Mouse (Mus musculus) E14TG2a.4 (cell line): ENCODE measurements around the gene Caprin1.

ENCODE experiments used
- H3K27me3 ChIP-seq: 2 replicates; pipeline ENCODE4 v1.6.1; 2014; ENCODE audit warnings: low read length, control low read depth; ENCODE audit not compliant: insufficient read depth
- H3K36me3 ChIP-seq: 2 replicates; pipeline ENCODE4 v1.6.1; 2014; ENCODE audit warnings: low read length, control low read depth; ENCODE audit not compliant: insufficient read depth
- H3K4me1 ChIP-seq: replicated peaks from 2 replicates; pipeline ENCODE4 v1.6.1; 2014; ENCODE audit warnings: low read depth, low read length, control low read depth
- H3K4me3 ChIP-seq: replicated peaks from 2 replicates; pipeline ENCODE4 v1.5.1; 2014; ENCODE audit warnings: mild to moderate bottlenecking, low read length
- H3K9me3 ChIP-seq: 2 replicates; pipeline ENCODE4 v1.6.1; 2014; ENCODE audit warnings: low read length, control low read depth
- CTCF ChIP-seq: conservative IDR thresholded peaks from 2 replicates; pipeline ENCODE4 v1.5.1; 2014; ENCODE audit warnings: low read length
- NANOG ChIP-seq: IDR thresholded peaks from 2 replicates; pipeline ENCODE4 v1.6.1; 2014; ENCODE audit warnings: borderline replicate concordance, low read length, mixed read lengths
- POU5F1 ChIP-seq: IDR thresholded peaks from 2 replicates; pipeline ENCODE4 v1.6.1; 2014; ENCODE audit warnings: low read length, borderline replicate concordance

Caprin1 gene

GRCm38 (mm10) chr2:103749091-103749490 lies 48.4 kb downstream of the Caprin1 start:
- Histone ChIP-seq H3K9me3 (no peaks in the 10 kb centered on the region), H3K4me3 (no peak overlapping the region), H3K36me3 (peaks cover 100% of the 10 kb centered on the region), H3K4me1 (peaks cover 43% of the 10 kb centered on the region), H3K27me3 (no peaks in the 10 kb centered on the region)
- TF ChIP-seq POU5F1, result no peak
- TF ChIP-seq CTCF, result no peak
- no peak for TF ChIP-seq NANOG

GRCm38 (mm10) chr2:103747891-103748290 lies 49.6 kb downstream of the Caprin1 start:
- H3K9me3 ChIP-seq, result no peaks in the 10 kb centered on the region
- no peak overlapping the region for H3K4me3 ChIP-seq
- peaks cover 43% of the 10 kb centered on the region for H3K4me1 ChIP-seq
- H3K27me3 ChIP-seq, result no peaks in the 10 kb centered on the region
- H3K36me3 ChIP-seq, result peaks cover 100% of the 10 kb centered on the region
- TF ChIP-seq NANOG, result no peak
- no peak for TF ChIP-seq POU5F1
- TF ChIP-seq CTCF, result no peak

DNA sequence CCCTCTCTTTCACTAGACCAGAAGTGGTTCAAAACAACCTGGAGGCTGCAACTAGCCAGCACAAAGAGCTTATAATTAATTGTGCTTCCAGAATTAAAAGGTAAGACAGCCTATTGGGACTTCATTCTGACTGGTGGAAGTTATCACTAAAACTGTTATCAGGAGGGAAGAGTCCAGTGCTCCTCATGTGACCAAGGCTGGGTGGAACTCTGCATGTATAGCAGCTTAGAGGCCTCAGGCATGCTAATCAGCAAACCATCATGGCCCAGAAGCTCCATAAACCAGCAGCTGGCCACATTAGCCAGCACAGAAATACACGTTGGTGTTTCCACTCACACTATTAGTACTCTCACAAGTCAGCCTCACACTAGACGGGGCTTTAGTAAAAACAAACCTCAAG lies 50.7 kb downstream of the Caprin1 start:
- Histone ChIP-seq H3K4me1 (peaks cover 45% of the 10 kb centered on the region), H3K9me3 (peaks cover 4% of the 10 kb centered on the region), H3K36me3 (peaks cover 100% of the 10 kb centered on the region), H3K4me3 (no peak overlapping the region), H3K27me3 (no peaks in the 10 kb centered on the region)
- TF ChIP-seq CTCF (no peak), NANOG (no peak), POU5F1 (no peak)

GRCm38 (mm10) chr2:103746096-103746495 lies 51.4 kb downstream of the Caprin1 start:
- H3K27me3 ChIP-seq, result no peaks in the 10 kb centered on the region
- peaks cover 4% of the 10 kb centered on the region for H3K9me3 ChIP-seq
- peaks cover 100% of the 10 kb centered on the region for H3K36me3 ChIP-seq
- no peak for TF ChIP-seq POU5F1
- TF ChIP-seq NANOG, result no peak
- no peak for TF ChIP-seq CTCF
- H3K4me3 ChIP-seq, result no peak overlapping the region
- peaks cover 44% of the 10 kb centered on the region for H3K4me1 ChIP-seq

DNA sequence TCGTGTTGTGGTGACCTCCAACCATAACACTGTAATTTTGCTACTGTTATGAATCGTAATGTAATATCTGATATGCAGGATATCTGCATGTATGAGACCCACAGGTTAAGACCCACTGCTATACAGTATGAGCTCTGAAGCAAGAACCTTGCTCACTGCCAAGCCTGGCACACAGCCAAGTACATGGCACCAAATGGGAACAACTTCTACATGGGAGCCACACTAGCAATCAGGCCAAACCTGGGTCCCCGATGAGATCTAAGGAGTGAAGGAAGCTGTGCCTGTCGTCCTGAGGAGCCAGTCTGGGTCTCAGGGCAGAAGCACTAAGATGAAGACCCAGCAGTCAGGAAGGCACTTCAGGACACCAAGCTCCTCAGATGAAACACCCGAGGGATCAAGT lies 52.0 kb downstream of the Caprin1 start:
- peaks cover 100% of the 10 kb centered on the region for H3K36me3 ChIP-seq
- no peak overlapping the region for H3K4me3 ChIP-seq
- TF ChIP-seq NANOG (no peak), POU5F1 (no peak), CTCF (no peak)
- peaks cover 4% of the 10 kb centered on the region for H3K9me3 ChIP-seq
- H3K27me3 ChIP-seq, result no peaks in the 10 kb centered on the region
- H3K4me1 ChIP-seq, result peaks cover 44% of the 10 kb centered on the region

DNA sequence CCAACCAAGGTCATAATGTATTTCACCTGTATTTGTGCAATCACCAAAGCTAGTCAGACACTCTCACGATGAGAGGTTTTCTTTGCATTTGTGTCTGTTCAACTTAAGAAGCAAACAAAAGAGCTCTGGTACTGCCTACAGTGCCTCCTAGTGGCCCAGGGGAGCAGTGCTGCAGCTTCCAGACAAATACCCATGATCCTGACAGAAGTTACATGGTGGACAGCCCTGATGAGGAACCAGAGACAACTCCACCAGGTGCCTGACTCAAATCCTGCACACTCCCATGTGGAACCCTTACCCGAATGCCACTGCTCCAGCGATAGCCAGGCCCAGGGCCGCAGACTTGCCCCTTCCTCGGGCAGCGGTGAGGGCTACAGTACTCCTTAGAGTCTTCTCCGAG lies 53.5 kb downstream of the Caprin1 start:
- Histone ChIP-seq H3K27me3 (no peaks in the 10 kb centered on the region), H3K4me3 (no peak overlapping the region), H3K4me1 (peaks cover 34% of the 10 kb centered on the region), H3K36me3 (peaks cover 100% of the 10 kb centered on the region), H3K9me3 (peaks cover 4% of the 10 kb centered on the region)
- TF ChIP-seq NANOG, result no peak
- peak; percentile 97 for TF ChIP-seq CTCF

DNA sequence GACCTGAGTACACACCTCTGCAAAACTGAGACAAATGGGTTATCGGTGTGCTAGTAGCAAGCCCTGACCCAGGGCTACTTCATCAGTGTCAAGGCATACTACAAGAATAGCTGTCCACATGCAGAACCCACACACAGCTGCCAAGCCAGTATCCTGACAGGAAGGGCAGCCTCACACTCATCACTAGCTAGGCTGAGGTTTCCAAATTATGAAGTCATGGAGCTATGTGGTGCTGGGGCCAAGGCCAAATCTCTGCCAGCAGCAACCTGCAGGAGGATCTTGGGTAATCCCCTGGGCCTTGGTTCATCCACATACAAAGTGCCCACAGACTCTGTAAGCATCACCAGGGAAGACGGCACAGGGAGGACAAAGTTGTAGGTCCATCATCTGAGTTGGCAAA lies 53.9 kb downstream of the Caprin1 start:
- Histone ChIP-seq H3K36me3 (peaks cover 100% of the 10 kb centered on the region), H3K27me3 (no peaks in the 10 kb centered on the region), H3K4me1 (peaks cover 30% of the 10 kb centered on the region), H3K4me3 (no peak overlapping the region), H3K9me3 (peaks cover 4% of the 10 kb centered on the region)
- TF ChIP-seq CTCF (no peak), POU5F1 (no peak)

DNA sequence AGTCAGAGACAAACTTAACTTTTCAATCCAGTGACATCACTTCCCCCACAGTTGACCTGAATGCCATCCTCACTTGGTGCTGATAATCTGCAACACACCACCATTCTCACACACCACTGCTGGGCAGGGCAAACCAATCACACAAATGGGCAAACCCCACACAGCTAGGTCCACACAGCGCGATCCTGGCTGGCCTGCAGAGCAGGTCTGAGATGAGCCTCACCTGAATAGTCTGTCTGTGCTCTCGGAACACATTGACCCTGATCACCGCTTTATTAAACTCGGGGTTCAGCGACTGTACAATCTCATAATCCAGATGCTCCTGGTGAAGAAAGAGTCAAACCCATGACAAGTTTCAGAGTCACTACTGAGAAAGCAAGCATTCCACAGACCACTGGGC lies 54.6 kb downstream of the Caprin1 start:
- H3K4me3 ChIP-seq, result no peak overlapping the region
- TF ChIP-seq NANOG (no peak), CTCF (no peak), POU5F1 (no peak)
- peaks cover 23% of the 10 kb centered on the region for H3K4me1 ChIP-seq
- H3K27me3 ChIP-seq, result no peaks in the 10 kb centered on the region
- peaks cover 94% of the 10 kb centered on the region for H3K36me3 ChIP-seq
- peaks cover 4% of the 10 kb centered on the region for H3K9me3 ChIP-seq

DNA sequence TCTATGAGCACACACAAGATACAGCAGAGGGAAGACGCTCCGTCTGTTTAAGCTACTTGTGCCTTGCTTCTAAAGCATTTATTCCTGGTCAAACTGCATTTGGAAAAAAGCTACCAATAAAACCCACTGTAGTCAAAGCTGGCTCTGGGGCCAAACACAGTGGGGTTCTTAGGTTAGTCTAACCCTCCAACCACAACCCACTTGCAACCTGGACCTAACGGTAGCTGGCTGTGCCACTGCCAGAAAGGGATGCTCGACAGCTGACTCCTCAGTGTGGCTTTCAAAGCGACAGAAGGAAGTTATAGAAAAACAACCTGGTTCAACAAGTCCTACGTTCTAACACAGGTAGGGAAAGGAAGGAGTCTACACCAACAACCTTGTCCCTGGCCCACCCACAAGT lies 66.0 kb downstream of the Caprin1 start:
- peaks cover 100% of the 10 kb centered on the region for H3K36me3 ChIP-seq
- H3K4me3 ChIP-seq, result no peak overlapping the region
- H3K27me3 ChIP-seq, result no peaks in the 10 kb centered on the region
- peaks cover 76% of the 10 kb centered on the region for H3K4me1 ChIP-seq
- no peaks in the 10 kb centered on the region for H3K9me3 ChIP-seq
- no peak for TF ChIP-seq CTCF
- no peak for TF ChIP-seq POU5F1
- no peak for TF ChIP-seq NANOG
